Mouse (Mus musculus) MEL (cell line): ENCODE results near the gene Rsbn1l. TPM values are rescaled to one million over a fixed set of nuclear protein-coding genes. Genes with fewer than 3 reads are reported as not detected.

Experiments
- DNase-seq: peaks from one replicate; pipeline ENCODE4 v3.0.0; 2011; ENCODE audit warnings: low read depth, low spot score
- H3K27ac ChIP-seq: 2 replicates; pipeline ENCODE4 v1.5.1; 2012; ENCODE audit warnings: low read depth, mild to moderate bottlenecking, control low read depth, low read length, moderate library complexity; ENCODE audit not compliant: control insufficient read depth
- H3K27me3 ChIP-seq, 2 experiments: fragments of 150-350 bp in 1 of 2; sonication (generic) in 1 of 2; 2 replicates each; pipeline ENCODE4 v1.6.1; 2012; ENCODE audit warnings: low read length in 2 of 2, mild to moderate bottlenecking in 2 of 2, improper control_type of control experiment in 1 of 2, moderate library complexity in 1 of 2; ENCODE audit not compliant: insufficient read depth in 2 of 2, control insufficient read depth in 1 of 2
- H3K36me3 ChIP-seq, 2 experiments: 2 replicates each; pipeline ENCODE4 v1.6.1; 2012 to 2014; ENCODE audit warnings: low read length in 2 of 2, improper control_type of control experiment in 1 of 2, inconsistent platforms in 1 of 2, mild to moderate bottlenecking in 1 of 2; ENCODE audit not compliant: insufficient read depth in 2 of 2, control insufficient read depth in 1 of 2
- H3K4me1 ChIP-seq, 2 experiments: fragments of 150-350 bp in 1 of 2; sonication (generic) in 1 of 2; 2 replicates each; pipeline ENCODE4 v1.6.1; 2012; ENCODE audit warnings: low read length in 2 of 2, improper control_type of control experiment in 1 of 2, mild to moderate bottlenecking in 1 of 2; ENCODE audit not compliant: insufficient read depth in 2 of 2, control insufficient read depth in 1 of 2
- H3K4me3 ChIP-seq, 2 experiments: fragments of 150-350 bp in 1 of 2; sonication (generic) in 1 of 2; 2 replicates each; pipeline ENCODE4 v1.5.1; 2012; ENCODE audit warnings: low read depth in 2 of 2, low read length in 2 of 2, mild to moderate bottlenecking in 2 of 2, moderate library complexity in 2 of 2, control low read depth in 1 of 2, improper control_type of control experiment in 1 of 2; ENCODE audit not compliant: control insufficient read depth in 1 of 2, insufficient read depth in 1 of 2
- H3K79me2 ChIP-seq: 2 replicates; pipeline ENCODE4 v1.6.1; 2012; ENCODE audit warnings: mild to moderate bottlenecking, low read length, moderate library complexity; ENCODE audit not compliant: control insufficient read depth, poor library complexity, insufficient read depth
- H3K9ac ChIP-seq: 2 replicates; pipeline ENCODE4 v1.6.1; 2012; ENCODE audit warnings: low read depth, mild to moderate bottlenecking, control low read depth, low read length, moderate library complexity; ENCODE audit not compliant: control insufficient read depth, poor library complexity, severe bottlenecking
- H3K9me3 ChIP-seq: fragments of 150-350 bp; sonication (generic); replicated peaks from 2 replicates; pipeline ENCODE4 v1.6.1; 2012; ENCODE audit warnings: mild to moderate bottlenecking, low read length, improper control_type of control experiment, moderate library complexity; ENCODE audit not compliant: insufficient read depth
- BHLHE40 ChIP-seq: IDR thresholded peaks from 2 replicates; pipeline ENCODE4 v1.6.1; 2012; ENCODE audit warnings: low read depth, mild to moderate bottlenecking, inconsistent platforms, low read length, improper control_type of control experiment, borderline replicate concordance
- CHD2 ChIP-seq: IDR thresholded peaks from 2 replicates; pipeline ENCODE4 v1.6.1; 2011; ENCODE audit warnings: low read length, improper control_type of control experiment
- ELF1 ChIP-seq: IDR thresholded peaks from 2 replicates; pipeline ENCODE4 v1.6.1; 2014; ENCODE audit warnings: low read depth, mild to moderate bottlenecking, inconsistent platforms, low read length, improper control_type of control experiment, moderate library complexity
- EP300 ChIP-seq, 2 experiments: IDR thresholded peaks; 2 replicates each; pipeline ENCODE4 v1.6.1; 2011; ENCODE audit warnings: improper control_type of control experiment in 2 of 2, low read length in 2 of 2, low read depth in 1 of 2, mild to moderate bottlenecking in 1 of 2
- ETS1 ChIP-seq: IDR thresholded peaks from 2 replicates; pipeline ENCODE4 v1.6.1; 2012; ENCODE audit warnings: low read depth, mild to moderate bottlenecking, inconsistent platforms, low read length, improper control_type of control experiment, moderate library complexity
- GABPA ChIP-seq: IDR thresholded peaks from 2 replicates; pipeline ENCODE4 v1.6.1; 2012; ENCODE audit warnings: low read depth, mild to moderate bottlenecking, inconsistent platforms, low read length, improper control_type of control experiment, moderate library complexity
- GATA1 ChIP-seq: IDR thresholded peaks from 2 replicates; pipeline ENCODE4 v1.6.1; 2011; ENCODE audit warnings: low read depth, low read length, improper control_type of control experiment
- HCFC1 ChIP-seq: IDR thresholded peaks from 2 replicates; pipeline ENCODE4 v1.6.1; 2012; ENCODE audit warnings: low read depth, mild to moderate bottlenecking, inconsistent platforms, low read length, improper control_type of control experiment, moderate library complexity
- JUND ChIP-seq: IDR thresholded peaks from 2 replicates; pipeline ENCODE4 v1.6.1; 2011; ENCODE audit warnings: low read depth, mild to moderate bottlenecking, improper control_type of control experiment, low read length
- KAT2A ChIP-seq: conservative IDR thresholded peaks from 2 replicates; pipeline ENCODE4 v1.6.1; 2012; ENCODE audit warnings: low read depth, low read length, improper control_type of control experiment, inconsistent platforms
- MAFK ChIP-seq: IDR thresholded peaks from 2 replicates; pipeline ENCODE4 v1.6.1; 2011; ENCODE audit warnings: low read depth, mild to moderate bottlenecking, low read length, improper control_type of control experiment, borderline replicate concordance
- MAX ChIP-seq: IDR thresholded peaks from 2 replicates; pipeline ENCODE4 v1.6.1; 2011; ENCODE audit warnings: low read length, improper control_type of control experiment
- MAZ ChIP-seq: IDR thresholded peaks from 2 replicates; pipeline ENCODE4 v1.6.1; 2012; ENCODE audit warnings: low read depth, mild to moderate bottlenecking, inconsistent platforms, low read length, improper control_type of control experiment
- MXI1 ChIP-seq: IDR thresholded peaks from 2 replicates; pipeline ENCODE4 v1.6.1; 2011; ENCODE audit warnings: mild to moderate bottlenecking, low read depth, low read length, improper control_type of control experiment
- MYC ChIP-seq: IDR thresholded peaks from 2 replicates; pipeline ENCODE4 v1.6.1; 2011; ENCODE audit warnings: low read depth, mild to moderate bottlenecking, low read length, improper control_type of control experiment, moderate library complexity
- POLR2A ChIP-seq, 2 experiments: IDR thresholded peaks; 2 replicates each; pipeline ENCODE4 v1.6.1; 2011 to 2012; ENCODE audit warnings: low read length in 2 of 2, mild to moderate bottlenecking in 2 of 2, control low read depth in 1 of 2, improper control_type of control experiment in 1 of 2, low read depth in 1 of 2, moderate library complexity in 1 of 2; ENCODE audit not compliant: control insufficient read depth in 1 of 2, insufficient read depth in 1 of 2, poor library complexity in 1 of 2
- RCOR1 ChIP-seq: IDR thresholded peaks from 2 replicates; pipeline ENCODE4 v1.6.1; 2012; ENCODE audit warnings: low read depth, mild to moderate bottlenecking, inconsistent platforms, low read length, improper control_type of control experiment
- SIN3A ChIP-seq: IDR thresholded peaks from 2 replicates; pipeline ENCODE4 v1.6.1; 2012; ENCODE audit warnings: low read length, improper control_type of control experiment, inconsistent platforms
- SMC3 ChIP-seq: IDR thresholded peaks from 2 replicates; pipeline ENCODE4 v1.6.1; 2011; ENCODE audit warnings: low read depth, low read length, improper control_type of control experiment
- TAL1 ChIP-seq: IDR thresholded peaks from 2 replicates; pipeline ENCODE4 v1.6.1; 2012; ENCODE audit warnings: mild to moderate bottlenecking, inconsistent platforms, low read length, moderate library complexity, mixed read lengths
- TBP ChIP-seq: IDR thresholded peaks from 2 replicates; pipeline ENCODE4 v1.8.0; 2011; ENCODE audit warnings: low read depth, low read length, improper control_type of control experiment
- TCF12 ChIP-seq: IDR thresholded peaks from 2 replicates; pipeline ENCODE4 v1.6.1; 2014; ENCODE audit warnings: low read depth, mild to moderate bottlenecking, inconsistent platforms, low read length, improper control_type of control experiment, moderate library complexity
- USF2 ChIP-seq, 2 experiments: IDR thresholded peaks; 2 replicates each; pipeline ENCODE4 v1.6.1; 2011 to 2012; ENCODE audit warnings: improper control_type of control experiment in 2 of 2, low read length in 2 of 2, borderline replicate concordance in 1 of 2, inconsistent platforms in 1 of 2, low read depth in 1 of 2, mild to moderate bottlenecking in 1 of 2; ENCODE audit not compliant: insufficient read depth in 1 of 2
- ZC3H11A ChIP-seq: IDR thresholded peaks from 2 replicates; pipeline ENCODE4 v1.6.1; 2012; ENCODE audit warnings: low read depth, mild to moderate bottlenecking, inconsistent platforms, low read length, improper control_type of control experiment
- ZNF384 ChIP-seq: IDR thresholded peaks from 2 replicates; pipeline ENCODE4 v1.6.1; 2012; ENCODE audit warnings: low read depth, mild to moderate bottlenecking, inconsistent platforms, low read length, improper control_type of control experiment
- polyA plus RNA-seq, 2 experiments: library from polyadenylated mRNA; stranded (reverse) in 1 of 2; unstranded in 1 of 2; fragments of >175 nt in 1 of 2; fragments of >200 nt in 1 of 2; gene quantifications; 2 replicates each; pipeline versions ENCODE4 v1.2.1 to v1.2.4; 2012; ENCODE audit warnings: low replicate concordance in 2 of 2, low read depth in 1 of 2; ENCODE audit not compliant: insufficient read length in 2 of 2, insufficient read depth in 1 of 2, missing spikeins in 1 of 2
- total RNA-seq: library from RNA; depleted of rRNA; stranded (reverse); fragments of 300-350 nt; gene quantifications from 2 replicates; pipeline ENCODE4 v1.2.3, GENCODE M21; 2012

Gene Rsbn1l
- total and polyA plus RNA-seq, 3 experiments, result 5.0 to 78.2 (median 17.4) TPM

GRCm38 (mm10) chr5:21002723-21003122 lies 46.5 kb upstream of the Rsbn1l start (continued):
- peak; percentile 73; the same call in 1 of the 2 replicates for TF ChIP-seq TBP
- TF ChIP-seq KAT2A, result no peak
- TF ChIP-seq BHLHE40, result peak; percentile 97
- TF ChIP-seq MAZ, result peak; percentile 60; the same call in 1 of the 2 replicates
- peak; percentile 100 for TF ChIP-seq TCF12
- TF ChIP-seq ZC3H11A, result no peak
- TF ChIP-seq MAFK, result peak; percentile 72; the same call in 1 of the 2 replicates
- 0 out of 2 replicates have a peak, but pooled peaks have one; percentile 29 for TF ChIP-seq CHD2
- TF ChIP-seq TAL1, result peak; percentile 99
- TF ChIP-seq SIN3A, result peak; percentile 97
- peak; percentile 83 for TF ChIP-seq MXI1
- TF ChIP-seq MYC, result peak; percentile 94
- TF ChIP-seq, all 39 proteins: peak for 25

GRCm38 (mm10) chr5:21001622-21002315 lies 45.6 kb upstream of the Rsbn1l start:
- peak overlapping the region; percentile 62 for H3K9ac ChIP-seq
- TF ChIP-seq JUND (no peak), MAX (no peak), RCOR1 (peak; percentile 81; the same call in 1 of the 2 replicates), GABPA (no peak), POLR2A (IDR thresholded peaks at IDR 0.05; ENCODE audit: control insufficient read depth in 1 of 2, insufficient read depth in 1 of 2, low read depth in 1 of 2, low read length in 2 of 2, poor library complexity in 1 of 2) (no peak), TBP (peak; percentile 90), GATA1 (peak; percentile 97), HCFC1 (0 out of 2 replicates have a peak, but pooled peaks have one; percentile 4), SMC3 (no peak), TCF12 (peak; percentile 91), TAL1 (peak; percentile 61; the same call in 1 of the 2 replicates), USF2 (IDR thresholded peaks at IDR 0.05; ENCODE audit: borderline replicate concordance in 1 of 2, insufficient read depth in 1 of 2, low read depth in 1 of 2, low read length in 2 of 2) (no peak), SIN3A (peak; percentile 72), KAT2A (no peak), ZNF384 (no peak), ELF1 (no peak), EP300 (IDR thresholded peaks at IDR 0.05; ENCODE audit: low read depth in 1 of 2, low read length in 2 of 2) (peak; percentile 81 to 92), ETS1 (peak; percentile 86), ZC3H11A (no peak)
- TF ChIP-seq, all 39 proteins: peak for 9
- Histone ChIP-seq H3K27ac (peak overlapping the region; percentile 98), H3K9me3 (no peaks in the 10 kb centered on the region), H3K27me3 (no peaks in the 10 kb centered on the region), H3K4me1 (peaks cover 9 to 23% of the 10 kb centered on the region in 2 experiments), H3K36me3 (peaks cover 34 to 47% of the 10 kb centered on the region in 2 experiments), H3K4me3 (peak overlapping the region; percentile 42 to 57), H3K79me2 (no peaks in the 10 kb centered on the region; the same call in 1 of the 2 replicates)
- peak; percentile 85 for DNase-seq
